Mouse (Mus musculus) midbrain, postnatal 0 days (tissue): ENCODE measurements around the gene Atg16l1. TPM values are rescaled to one million over a fixed set of nuclear protein-coding genes. Genes with fewer than 3 reads are reported as not detected.

Experiments used
- ATAC-seq: fragments of 200-750 bp; cut with Nextera tagmentation; 2 replicates; pipeline ENCODE4 v1.8.0; 2017; ENCODE audit warnings: moderate number of reproducible peaks, mild to moderate bottlenecking, moderate TSS enrichment, moderate library complexity; ENCODE audit not compliant: low FRiP score
- DNase-seq: peaks from one replicate; pipeline ENCODE4 v3.0.0-alpha.2; 2015; ENCODE audit warnings: low spot score
- H3K27ac ChIP-seq: fragments of 300-500 bp; sonication (generic); 2 replicates; pipeline ENCODE4 v1.5.1; 2014; ENCODE audit warnings: low read depth, mild to moderate bottlenecking, low read length, mixed read lengths
- H3K27me3 ChIP-seq: fragments of 300-500 bp; sonication (generic); 2 replicates; pipeline ENCODE4 v1.6.1; 2014; ENCODE audit warnings: low read length, control low read depth, mixed read lengths; ENCODE audit not compliant: insufficient read depth
- H3K36me3 ChIP-seq: fragments of 300-500 bp; sonication (generic); 2 replicates; pipeline ENCODE4 v1.6.1; 2014; ENCODE audit warnings: low read length, control low read depth, mixed read lengths; ENCODE audit not compliant: insufficient read depth
- H3K4me1 ChIP-seq: fragments of 300-500 bp; sonication (generic); 2 replicates; pipeline ENCODE4 v1.6.1; 2014; ENCODE audit warnings: mild to moderate bottlenecking, control low read depth, antibody characterized with exemption, low read length, mixed read lengths; ENCODE audit not compliant: insufficient read depth
- H3K4me2 ChIP-seq: fragments of 300-500 bp; sonication (generic); 2 replicates; pipeline ENCODE4 v1.6.1; 2014; ENCODE audit warnings: low read depth, mild to moderate bottlenecking, low read length, mixed read lengths; ENCODE audit not compliant: poor library complexity, severe bottlenecking
- H3K4me3 ChIP-seq: fragments of 300-500 bp; sonication (generic); 2 replicates; pipeline ENCODE4 v1.5.1; 2014; ENCODE audit warnings: low read depth, mild to moderate bottlenecking, low read length, moderate library complexity
- H3K9ac ChIP-seq: fragments of 300-500 bp; sonication (generic); replicated peaks from 2 replicates; pipeline ENCODE4 v1.6.1; 2014; ENCODE audit warnings: mild to moderate bottlenecking, low read length, moderate library complexity, mixed read lengths; ENCODE audit not compliant: poor library complexity, severe bottlenecking
- H3K9me3 ChIP-seq: fragments of 300-500 bp; sonication (generic); 2 replicates; pipeline ENCODE4 v1.6.1; 2016; ENCODE audit warnings: low read length, control low read depth
- CTCF ChIP-seq: IDR thresholded peaks from 2 replicates; pipeline ENCODE4 v1.5.1; 2016; ENCODE audit warnings: antibody characterized with exemption, mild to moderate bottlenecking
- WGBS: fragments of 180-500 bp; shearing (Covaris S2); extraction: QIAGEN DNeasy Blood & Tissue Kit; methylation state at CpG from one replicate; pipeline ENCODE4 v1.1.7; 2014; 5-methylcytosine and 5-hydroxymethylcytosine counted together
- polyA plus RNA-seq: library from polyadenylated mRNA; unstranded; fragments of >200 nt; fragmentation: Nextera tagmentation; extraction: Ambion mirVana; gene quantifications from 2 replicates; pipeline ENCODE4 v1.2.1, GENCODE M21; 2015
- total RNA-seq: library from RNA; depleted of rRNA; stranded (reverse); fragments of >200 nt; gene quantifications from 2 replicates; pipeline ENCODE4 v1.2.3, GENCODE M21; 2014

Gene Atg16l1
- total and polyA plus RNA-seq, 2 experiments from 2014 or later: 65.4 to 69.5 TPM

DNA sequence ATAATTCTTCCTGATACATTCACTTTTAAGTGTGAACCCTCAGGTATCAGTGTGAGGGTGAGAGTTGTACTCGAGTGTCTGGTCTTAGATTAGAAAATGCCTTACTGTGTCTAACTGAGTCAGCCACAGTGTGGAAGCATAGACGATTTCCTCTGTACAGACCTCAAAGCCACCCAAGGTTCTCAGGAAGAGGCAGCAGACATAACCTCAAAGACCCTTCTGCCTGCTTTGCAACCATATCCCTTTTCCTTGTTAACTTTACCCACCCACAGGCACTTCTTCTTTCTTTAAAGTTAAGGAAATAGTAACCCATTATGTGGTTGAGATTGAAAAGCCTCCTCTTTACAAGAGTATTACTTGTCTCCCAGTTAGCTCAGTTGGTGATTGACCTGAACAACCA is 10.1 kb downstream of the Atg16l1 start:
- Histone ChIP-seq H3K36me3 (peaks cover 75% of the 10 kb centered on the region), H3K27me3 (no peaks in the 10 kb centered on the region), H3K4me1 (no peaks in the 10 kb centered on the region), H3K9me3 (no peaks in the 10 kb centered on the region), H3K4me3 (no peak overlapping the region), H3K27ac (no peak overlapping the region), H3K4me2 (no peak overlapping the region), H3K9ac (no peak overlapping the region)
- no peak for DNase-seq
- TF ChIP-seq CTCF: no peak
- ATAC-seq: no peak
- WGBS: 88% methylated on average over 2 of the region's 2 CpGs

DNA sequence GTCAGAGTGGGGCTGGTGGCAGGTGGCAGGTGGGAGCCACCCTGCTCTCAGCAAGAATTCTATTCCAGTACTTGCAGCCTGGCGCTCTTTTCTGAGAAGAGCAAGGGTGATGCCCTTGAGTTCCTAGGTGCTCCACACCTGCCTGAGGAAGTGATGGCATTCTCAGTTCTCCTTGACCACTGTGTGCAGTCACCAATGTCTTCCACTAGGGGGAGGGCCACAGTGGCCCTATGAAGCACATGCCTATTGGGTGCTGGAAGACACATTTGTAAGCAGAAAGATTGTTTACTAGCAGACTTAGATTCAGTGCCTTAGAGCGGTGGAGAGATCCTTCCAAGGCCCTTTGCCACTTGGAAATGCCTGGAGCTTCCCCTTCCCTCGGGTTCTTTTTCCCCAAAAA is 10.6 kb downstream of the Atg16l1 start:
- Histone ChIP-seq H3K27ac (no peak overlapping the region), H3K4me3 (no peak overlapping the region), H3K4me1 (no peaks in the 10 kb centered on the region), H3K9me3 (no peaks in the 10 kb centered on the region), H3K27me3 (no peaks in the 10 kb centered on the region), H3K9ac (no peak overlapping the region), H3K36me3 (peaks cover 80% of the 10 kb centered on the region), H3K4me2 (no peak overlapping the region)
- 93% methylated on average over 3 of the region's 3 CpGs for WGBS
- no peak for DNase-seq
- no peak for ATAC-seq
- TF ChIP-seq CTCF: peak; percentile 63

DNA sequence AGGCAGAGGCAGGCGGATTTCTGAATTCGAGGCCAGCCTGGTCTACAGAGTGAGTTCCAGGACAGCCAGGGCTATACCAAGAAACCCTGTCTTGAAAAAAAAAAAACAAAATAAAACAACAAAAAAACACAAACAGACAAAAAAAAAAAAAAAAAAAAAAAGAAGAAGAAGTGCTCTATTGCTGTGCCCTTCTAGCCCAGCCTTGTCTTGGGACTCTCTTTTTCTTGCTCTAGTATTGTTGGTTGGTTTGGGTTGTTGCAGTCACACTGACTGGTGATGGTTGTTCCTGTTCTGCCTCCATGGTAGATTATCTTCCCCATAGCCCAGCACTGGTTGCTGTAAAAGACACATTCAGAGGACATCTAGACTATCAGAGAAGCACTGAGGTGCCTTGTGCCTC is 13.6 kb downstream of the Atg16l1 start:
- 100% methylated on average over 2 of the region's 2 CpGs for WGBS
- no peaks in the 10 kb centered on the region for H3K4me1 ChIP-seq
- H3K9me3 ChIP-seq: no peaks in the 10 kb centered on the region
- H3K27ac ChIP-seq: no peak overlapping the region
- peaks cover 75% of the 10 kb centered on the region for H3K36me3 ChIP-seq
- H3K27me3 ChIP-seq: no peaks in the 10 kb centered on the region
- ATAC-seq (no peak), DNase-seq (no peak)
- H3K4me2 ChIP-seq: no peak overlapping the region
- TF ChIP-seq CTCF: no peak
- no peak overlapping the region for H3K4me3 ChIP-seq
- no peak overlapping the region for H3K9ac ChIP-seq

DNA sequence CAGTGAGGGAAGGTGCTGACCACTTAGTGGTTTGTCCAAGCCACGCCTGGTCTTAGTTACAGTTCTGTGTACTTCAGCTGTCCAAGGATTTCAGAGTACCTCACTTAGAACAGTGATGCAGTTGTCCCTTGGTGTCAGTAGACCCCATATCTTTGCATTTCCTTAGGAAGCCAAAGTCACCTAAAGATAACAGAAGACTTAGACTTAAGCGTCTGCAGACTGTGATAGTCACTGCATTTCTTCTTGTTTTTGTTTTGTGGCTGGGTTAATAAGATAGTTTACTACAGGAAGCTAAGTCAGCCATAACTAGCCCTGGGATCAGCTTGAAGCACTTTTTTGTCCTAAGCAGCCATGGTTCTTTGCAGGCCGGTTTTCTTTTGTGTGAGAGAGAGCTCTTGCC is 14.8 kb downstream of the Atg16l1 start:
- Histone ChIP-seq H3K27me3 (no peaks in the 10 kb centered on the region), H3K9me3 (no peaks in the 10 kb centered on the region), H3K4me2 (no peak overlapping the region), H3K4me1 (no peaks in the 10 kb centered on the region), H3K9ac (no peak overlapping the region), H3K36me3 (peaks cover 75% of the 10 kb centered on the region), H3K4me3 (no peak overlapping the region), H3K27ac (no peak overlapping the region)
- no peak for DNase-seq
- 95% methylated on average over 3 of the region's 3 CpGs for WGBS
- no peak for TF ChIP-seq CTCF
- no peak for ATAC-seq

DNA sequence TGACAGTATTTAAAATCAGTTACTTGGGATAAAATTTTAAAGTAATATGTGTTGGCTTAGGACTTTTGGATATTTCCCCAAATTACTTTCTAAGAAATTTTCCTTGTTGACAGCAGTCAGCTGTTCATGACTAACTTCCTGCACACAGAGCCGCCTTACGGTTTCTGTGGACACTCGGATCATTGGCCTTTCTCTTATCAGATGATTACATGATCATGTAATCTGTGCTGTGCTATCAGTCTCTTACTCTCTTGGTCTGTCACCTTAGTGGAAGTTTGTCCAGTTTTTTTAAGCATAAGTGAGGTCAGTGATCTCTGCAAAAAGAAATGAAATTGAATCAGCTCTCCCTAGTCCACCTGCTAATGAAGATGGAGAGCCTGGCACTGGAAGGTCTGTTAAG is 16.1 kb downstream of the Atg16l1 start:
- DNase-seq (no peak), ATAC-seq (no peak)
- WGBS: 97% methylated on average over 3 of the region's 3 CpGs
- no peak overlapping the region for H3K4me3 ChIP-seq
- no peaks in the 10 kb centered on the region for H3K9me3 ChIP-seq
- TF ChIP-seq CTCF: no peak
- peaks cover 75% of the 10 kb centered on the region for H3K36me3 ChIP-seq
- no peak overlapping the region for H3K4me2 ChIP-seq
- no peak overlapping the region for H3K9ac ChIP-seq
- H3K27me3 ChIP-seq: no peaks in the 10 kb centered on the region
- H3K27ac ChIP-seq: no peak overlapping the region
- no peaks in the 10 kb centered on the region for H3K4me1 ChIP-seq

DNA sequence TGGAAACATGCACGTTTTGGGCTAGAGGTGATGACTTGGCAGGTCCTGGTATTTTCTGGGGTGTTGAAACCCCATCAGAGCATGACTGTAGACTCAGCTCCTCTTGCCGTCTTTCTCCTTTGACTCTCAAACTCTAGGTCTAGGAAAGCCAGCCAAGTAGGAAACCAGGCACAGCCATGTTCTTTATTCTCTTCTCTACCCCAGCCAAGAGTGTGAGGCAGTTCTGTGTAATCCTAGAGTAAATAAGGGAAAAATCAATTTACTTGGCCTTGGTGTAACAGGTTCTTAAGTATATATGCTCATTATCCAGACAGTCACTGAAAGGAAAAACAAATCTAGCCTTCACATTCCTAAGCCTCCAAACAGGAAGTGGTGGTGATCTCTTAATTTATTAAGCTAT is 17.7 kb downstream of the Atg16l1 start:
- no peaks in the 10 kb centered on the region for H3K9me3 ChIP-seq
- no peaks in the 10 kb centered on the region for H3K27me3 ChIP-seq
- no peak overlapping the region for H3K9ac ChIP-seq
- H3K36me3 ChIP-seq: peaks cover 74% of the 10 kb centered on the region
- H3K4me3 ChIP-seq: no peak overlapping the region
- 91% methylated on average over 2 of the region's 2 CpGs for WGBS
- DNase-seq: no peak
- H3K4me1 ChIP-seq: no peaks in the 10 kb centered on the region
- no peak overlapping the region for H3K4me2 ChIP-seq
- TF ChIP-seq CTCF: no peak
- H3K27ac ChIP-seq: no peak overlapping the region
- no peak for ATAC-seq
